Mouse (Mus musculus) stomach, postnatal 0 days (tissue): ENCODE data around the gene Aim2.

ENCODE experiments used
- CTCF ChIP-seq: IDR thresholded peaks from 2 replicates; pipeline ENCODE4 v1.5.1; 2016; ENCODE audit warnings: antibody characterized with exemption, low read depth, mild to moderate bottlenecking, moderate library complexity
- EP300 ChIP-seq: optimal IDR thresholded peaks from 2 replicates; pipeline ENCODE3; 2016; ENCODE audit warnings: antibody characterized with exemption

DNA sequence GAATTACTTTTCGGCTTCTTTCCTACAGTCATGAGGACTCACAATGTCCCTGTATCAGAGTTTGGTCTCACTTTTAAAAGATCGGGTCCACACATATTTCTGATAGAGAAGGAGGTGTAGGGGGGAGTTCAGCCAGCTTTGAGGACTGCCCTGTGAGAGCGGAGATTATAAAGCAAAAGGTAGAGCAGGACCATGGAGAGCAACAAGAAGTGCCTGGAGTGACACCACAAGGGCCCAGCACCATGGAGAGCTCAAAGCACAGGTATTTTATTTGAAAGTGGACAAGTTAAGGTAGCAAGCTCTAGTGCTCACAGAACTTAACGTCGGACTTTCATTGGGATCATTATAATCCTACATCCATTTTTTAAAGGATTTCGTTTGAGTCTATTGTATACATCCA, 11.0 kb downstream of the Aim2 start:
- TF ChIP-seq CTCF = no peak
- no peak for TF ChIP-seq EP300
